Mouse (Mus musculus) adrenal gland, postnatal 25 days (tissue): ENCODE results near the gene Gm4303. TPM values are rescaled to one million over a fixed set of nuclear protein-coding genes. Genes with fewer than 3 reads are reported as not detected.
"Not testable (repeated sequence)": the region's sequence is repeated elsewhere in the genome, so short reads cannot be mapped to it uniquely, and the experiment has no call there.

ENCODE experiments used
- DNase-seq: peaks from one replicate; pipeline ENCODE4 v3.0.0; 2021; ENCODE audit warnings: mixed read lengths
- long read RNA-seq: library from polyadenylated mRNA; stranded (forward); transcript quantifications from one replicate; pipeline ENCODE4 v2.0.0, GENCODE M21; 2021
- total RNA-seq: library from RNA; stranded (reverse); gene quantifications from 2 replicates; pipeline ENCODE4 v1.2.3, GENCODE M21; 2021

Gene Gm4303
- not detected in 2 replicates for total RNA-seq
- long read RNA-seq, result 0 reads

GRCm38 (mm10) chr10:100345672-100346071, at the start of gene Gm4303:
Gene Gm4303, plus strand, starts transcription at chr10:100345972.
- DNase-seq, result not testable (repeated sequence)

GRCm38 (mm10) chr10:100296105-100296504, 49.7 kb upstream of the Gm4303 start:
- DNase-seq, result no peak

GRCm38 (mm10) chr10:100300106-100300505, 45.7 kb upstream of the Gm4303 start:
- DNase-seq, result not testable (repeated sequence)

GRCm38 (mm10) chr10:100335376-100335775, 10.4 kb upstream of the Gm4303 start, which contains the start of gene Gm4301:
Gene Gm4301, plus strand, starts transcription at chr10:100335676.
- not testable (repeated sequence) for DNase-seq

- not testable (repeated sequence) for DNase-seq
Observed at GRCm38 (mm10) chr10:100340536-100340935, 5.2 kb upstream of the Gm4303 start, which contains the start of gene Gm4302. Gene Gm4302, plus strand, starts transcription at chr10:100340836.

- not testable (repeated sequence) for DNase-seq
Observed at GRCm38 (mm10) chr10:100350793-100351192, 5.0 kb downstream of the Gm4303 start, which contains the start of gene Gm4305. Gene Gm4305, plus strand, starts transcription at chr10:100351093.

GRCm38 (mm10) chr10:100356841-100357240, 11.1 kb downstream of the Gm4303 start:
- not testable (repeated sequence) for DNase-seq

GRCm38 (mm10) chr10:100361038-100361437, 15.3 kb downstream of the Gm4303 start, which contains the start of gene Gm4307:
Gene Gm4307, plus strand, starts transcription at chr10:100361338.
- DNase-seq, result not testable (repeated sequence)

- not testable (repeated sequence) for DNase-seq
Observed at GRCm38 (mm10) chr10:100382460-100382859, 36.7 kb downstream of the Gm4303 start, which contains the start of gene Gm4312. Gene Gm4312, minus strand, starts transcription at chr10:100382560.

Other genes starting within 250 kb of the Gm4303 start
- gene Gm4301, start 10.3 kb upstream of the Gm4303 start, total RNA-seq, result not detected in 2 replicates
- gene Gm4302, start 5.1 kb upstream of the Gm4303 start, total RNA-seq, result not detected in 2 replicates
- not detected in 2 replicates for gene Gm4305, start 5.1 kb downstream of the Gm4303 start, total RNA-seq
- gene Gm4307, start 15.4 kb downstream of the Gm4303 start, total RNA-seq, result not detected in 2 replicates
- gene Gm4312, start 36.6 kb downstream of the Gm4303 start, total RNA-seq, result not detected in 2 replicates
- 22.4 and 26.8 TPM in 2 replicates for gene Tmtc3, start 141.4 kb downstream of the Gm4303 start, total RNA-seq
- 14.0 and 14.2 TPM in 2 replicates for gene Cep290, start 141.6 kb downstream of the Gm4303 start, total RNA-seq
- gene 4930430F08Rik, start 244.5 kb downstream of the Gm4303 start, total RNA-seq, result 9.7 and 19.1 TPM in 2 replicates
- not detected in 2 replicates for gene 1700017N19Rik, start 244.5 kb downstream of the Gm4303 start, total RNA-seq